Mouse (Mus musculus) ES-E14 (cell line): ENCODE measurements around the gene Atf3. TPM values are rescaled to one million over a fixed set of nuclear protein-coding genes. Genes with fewer than 3 reads are reported as not detected.
A peak's percentile ranks its signal among the peaks of the same experiment; 100 is the strongest.

ENCODE experiments used
- DNase-seq: peaks from one replicate; pipeline ENCODE4 v3.0.0-alpha.2; 2013; ENCODE audit warnings: low read depth, low spot score
- H3K27ac ChIP-seq: 2 replicates; pipeline ENCODE4 v1.5.1; 2012; ENCODE audit warnings: low read depth, mild to moderate bottlenecking, low read length, moderate library complexity, mixed read lengths; ENCODE audit not compliant: poor library complexity, insufficient read depth, severe bottlenecking
- H3K36me3 ChIP-seq: 2 replicates; pipeline ENCODE4 v1.6.1; 2012; ENCODE audit warnings: mild to moderate bottlenecking, low read length, moderate library complexity, mixed read lengths; ENCODE audit not compliant: control insufficient read depth, poor library complexity, insufficient read depth, severe bottlenecking
- H3K4me1 ChIP-seq, 2 experiments: fragments of 150-350 bp in 1 of 2; sonication (generic) in 1 of 2; 2 replicates each; pipeline ENCODE4 v1.6.1; 2012; ENCODE audit warnings: low read length in 2 of 2, mild to moderate bottlenecking in 1 of 2, mixed read lengths in 1 of 2; ENCODE audit not compliant: control insufficient read depth in 2 of 2, insufficient read depth in 2 of 2, poor library complexity in 1 of 2
- H3K4me3 ChIP-seq, 2 experiments: fragments of 150-350 bp in 1 of 2; sonication (generic) in 1 of 2; 2 replicates each; pipeline ENCODE4 v1.5.1; 2012; ENCODE audit warnings: low read length in 2 of 2, low read depth in 1 of 2, mild to moderate bottlenecking in 1 of 2, mixed read lengths in 1 of 2; ENCODE audit not compliant: insufficient read depth in 1 of 2, poor library complexity in 1 of 2, severe bottlenecking in 1 of 2
- H3K9ac ChIP-seq: 2 replicates; pipeline ENCODE4 v1.6.1; 2012; ENCODE audit warnings: low read depth, mild to moderate bottlenecking, low read length, mixed read lengths; ENCODE audit not compliant: poor library complexity, insufficient read depth, severe bottlenecking
- H3K9me3 ChIP-seq: fragments of 150-350 bp; sonication (generic); 2 replicates; pipeline ENCODE4 v1.6.1; 2012; ENCODE audit warnings: low read depth, mild to moderate bottlenecking, low read length; ENCODE audit not compliant: control insufficient read depth, insufficient read depth
- CHD2 ChIP-seq: IDR thresholded peaks from 2 replicates; pipeline ENCODE4 v1.6.1; 2014; ENCODE audit warnings: mild to moderate bottlenecking, low read depth, low read length, inconsistent platforms
- HCFC1 ChIP-seq: IDR thresholded peaks from 2 replicates; pipeline ENCODE4 v1.6.1; 2012; ENCODE audit warnings: low read length, inconsistent platforms, borderline replicate concordance; ENCODE audit not compliant: insufficient read depth
- MAFK ChIP-seq: IDR thresholded peaks from 2 replicates; pipeline ENCODE4 v1.6.1; 2014; ENCODE audit warnings: mild to moderate bottlenecking, low read depth, low read length, inconsistent platforms; ENCODE audit not compliant: insufficient read depth
- ZC3H11A ChIP-seq: IDR thresholded peaks from 2 replicates; pipeline ENCODE4 v1.6.1; 2012; ENCODE audit warnings: low read depth, mild to moderate bottlenecking, inconsistent platforms, low read length, borderline replicate concordance
- ZNF384 ChIP-seq: IDR thresholded peaks from 2 replicates; pipeline ENCODE4 v1.6.1; 2012; ENCODE audit warnings: low read depth, low read length, inconsistent platforms
- in situ Hi-C, 2 experiments: fragments of 600-800 bp; cut with MboI; formaldehyde crosslinking; loops; one replicate each; pipeline ENCODE4 v1.15.1; 2025; ENCODE audit warnings: low sequenced_read_pairs in 2 of 2, inconsistent platforms in 1 of 2; ENCODE audit not compliant: unreplicated experiment in 2 of 2
- total RNA-seq: library from RNA; depleted of rRNA; stranded (reverse); fragments of 300-350 nt; gene quantifications from 2 replicates; pipeline ENCODE4 v1.2.3, GENCODE M21; 2012

Atf3 gene
- total RNA-seq, 1 experiment, result 8.0 TPM

- peaks cover 3 to 13% of the 10 kb centered on the region in 2 experiments; a peak in 3 of 4 replicates for H3K4me1 ChIP-seq
- in situ Hi-C loops, result no loop called here
- no peak overlapping the region for H3K9ac ChIP-seq
- 0 out of 4 replicates have a peak overlapping the region, but pooled peaks have one; percentile 13 to 63 for H3K4me3 ChIP-seq
- no peaks in the 10 kb centered on the region for H3K9me3 ChIP-seq
- no peak for DNase-seq
- H3K36me3 ChIP-seq, result no peaks in the 10 kb centered on the region
- no peak for TF ChIP-seq ZC3H11A
- no peak for TF ChIP-seq ZNF384
- TF ChIP-seq HCFC1, result no peak
- TF ChIP-seq MAFK, result no peak
- no peak for TF ChIP-seq CHD2
- H3K27ac ChIP-seq, result no peak overlapping the region
These were observed 36.2 kb downstream of the Atf3 start for GRCm38 (mm10) chr1:191181469-191182259.

- no peak for DNase-seq
- TF ChIP-seq ZNF384 (no peak), ZC3H11A (no peak), HCFC1 (no peak), MAFK (no peak), CHD2 (no peak)
- no peaks in the 10 kb centered on the region for H3K9me3 ChIP-seq
- H3K4me3 ChIP-seq, result no peak overlapping the region
- in situ Hi-C loops, result no loop called here
- H3K4me1 ChIP-seq, result peaks cover 0 to 8% of the 10 kb centered on the region in 2 experiments; a peak in 1 of 4 replicates
- no peaks in the 10 kb centered on the region for H3K36me3 ChIP-seq
- no peak overlapping the region for H3K27ac ChIP-seq
- H3K9ac ChIP-seq, result no peak overlapping the region
These were observed 37.4 kb downstream of the Atf3 start for GRCm38 (mm10) chr1:191180397-191180796.

- no peak for DNase-seq
- Histone ChIP-seq H3K9me3 (no peaks in the 10 kb centered on the region), H3K27ac (no peak overlapping the region), H3K9ac (no peak overlapping the region), H3K36me3 (no peaks in the 10 kb centered on the region), H3K4me1 (peaks cover 0 to 4% of the 10 kb centered on the region in 2 experiments; a peak in 1 of 4 replicates), H3K4me3 (no peak overlapping the region)
- in situ Hi-C loops, result no loop called here
- no peak for TF ChIP-seq ZC3H11A
- no peak for TF ChIP-seq HCFC1
- no peak for TF ChIP-seq ZNF384
- TF ChIP-seq MAFK, result no peak
- TF ChIP-seq CHD2, result no peak
These were observed 38.0 kb downstream of the Atf3 start for GRCm38 (mm10) chr1:191179846-191180245.

- TF ChIP-seq ZNF384, result no peak
- TF ChIP-seq HCFC1, result no peak
- no peak for TF ChIP-seq CHD2
- TF ChIP-seq ZC3H11A, result no peak
- TF ChIP-seq MAFK, result no peak
- H3K9me3 ChIP-seq, result no peaks in the 10 kb centered on the region
- no peak for DNase-seq
- in situ Hi-C loops, result no loop called here
- H3K9ac ChIP-seq, result no peak overlapping the region
- no peak overlapping the region for H3K4me3 ChIP-seq
- H3K27ac ChIP-seq, result no peak overlapping the region
- no peaks in the 10 kb centered on the region for H3K36me3 ChIP-seq
- no peaks in the 10 kb centered on the region for H3K4me1 ChIP-seq
These were observed 39.2 kb downstream of the Atf3 start for GRCm38 (mm10) chr1:191178511-191179188.

- H3K4me3 ChIP-seq, result no peak overlapping the region
- H3K9me3 ChIP-seq, result no peaks in the 10 kb centered on the region
- TF ChIP-seq HCFC1 (no peak), ZC3H11A (no peak), ZNF384 (no peak), MAFK (no peak), CHD2 (no peak)
- DNase-seq, result no peak
- no peak overlapping the region for H3K9ac ChIP-seq
- no peak overlapping the region for H3K27ac ChIP-seq
- no peaks in the 10 kb centered on the region for H3K4me1 ChIP-seq
- in situ Hi-C loops, result no loop called here
- no peaks in the 10 kb centered on the region for H3K36me3 ChIP-seq
These were observed 41.0 kb downstream of the Atf3 start for GRCm38 (mm10) chr1:191176887-191177286.
